Mouse (Mus musculus) heart, postnatal 36 days (tissue): ENCODE measurements around the gene Tmprss11a. TPM values are rescaled to one million over a fixed set of nuclear protein-coding genes. Genes with fewer than 3 reads are reported as not detected.
A peak's percentile ranks its signal among the peaks of the same experiment; 100 is the strongest.

ENCODE experiments used
- DNase-seq, 2 experiments: peaks; one replicate each; pipeline ENCODE4 v3.0.0; 2021 to 2022
- intact Hi-C: fragments of 180-260 bp; cut with DNase I; formaldehyde crosslinking; loops from one replicate; pipeline ENCODE4 v1.15.1; 2025
- total RNA-seq, 2 experiments: library from RNA; stranded (reverse); gene quantifications; 2 replicates each; pipeline ENCODE4 v1.2.3; 2021

Tmprss11a gene
- not detected for total RNA-seq

- intact Hi-C loops = no loop called here
- DNase-seq = no peak
Observed at GRCm38 (mm10) chr5:86468890-86469289, at the start of gene Tmprss11a. Tmprss11a (minus strand) TSS chr5:86468990.

- intact Hi-C loops = no loop called here
- DNase-seq = no peak
Observed at GRCm38 (mm10) chr5:86518500-86518899, 49.7 kb upstream of the Tmprss11a start, which contains the start of gene Tmprss11g. Tmprss11g (minus strand) TSS chr5:86518600.

GRCm38 (mm10) chr5:86511538-86511937 lies 42.7 kb upstream of the Tmprss11a start:
- intact Hi-C loops = no loop called here
- DNase-seq = no peak

- intact Hi-C loops = no loop called here
- no peak for DNase-seq
Observed at GRCm38 (mm10) chr5:86493453-86493852, 24.7 kb upstream of the Tmprss11a start.

GRCm38 (mm10) chr5:86482562-86482961 lies 13.8 kb upstream of the Tmprss11a start:
- intact Hi-C loops = no loop called here
- no peak for DNase-seq

- intact Hi-C loops = no loop called here
- no peak for DNase-seq
Observed at GRCm38 (mm10) chr5:86482031-86482430, 13.2 kb upstream of the Tmprss11a start.

- no peak for DNase-seq
- intact Hi-C loops = no loop called here
Observed at GRCm38 (mm10) chr5:86473859-86474258, 5.1 kb upstream of the Tmprss11a start.

- no peak for DNase-seq
- intact Hi-C loops = no loop called here
Observed at GRCm38 (mm10) chr5:86439306-86439705, 29.5 kb downstream of the Tmprss11a start.

GRCm38 (mm10) chr5:86438548-86438947 lies 30.2 kb downstream of the Tmprss11a start:
- intact Hi-C loops = no loop called here
- no peak for DNase-seq

- intact Hi-C loops = loop anchor here (2.0 kb wide), 1 partner anchor 216 kb away; no protein-coding TSS in a partner anchor
- DNase-seq = no peak
Observed at GRCm38 (mm10) chr5:86432697-86433096, 36.1 kb downstream of the Tmprss11a start.

- intact Hi-C loops = no loop called here
- no peak for DNase-seq
Observed at GRCm38 (mm10) chr5:86431096-86431495, 37.7 kb downstream of the Tmprss11a start.

GRCm38 (mm10) chr5:86421323-86422028 lies 47.3 kb downstream of the Tmprss11a start:
- no peak for DNase-seq
- intact Hi-C loops = no loop called here

- intact Hi-C loops = loop anchor here (10.0 kb wide), 1 partner anchor 355 kb away; the partner anchor contains the start of gene Cenpc1
- no peak for DNase-seq
Observed at GRCm38 (mm10) chr5:86419494-86419893, 49.3 kb downstream of the Tmprss11a start.

- DNase-seq = no peak
- intact Hi-C loops = loop anchor here (10.0 kb wide), 1 partner anchor 349 kb away; the partner anchor contains the start of gene Cenpc1
Observed at GRCm38 (mm10) chr5:86414280-86414679, 54.5 kb downstream of the Tmprss11a start.

GRCm38 (mm10) chr5:86410815-86411214 lies 58.0 kb downstream of the Tmprss11a start:
- DNase-seq = peak in 1 of 2 experiments; percentile 2
- intact Hi-C loops = loop anchor here (1.0 to 10.0 kb wide), 2 partner anchors 220 to 346 kb away; partner anchors contain the start of gene Cenpc1

- intact Hi-C loops = no loop called here
- no peak for DNase-seq
Observed at GRCm38 (mm10) chr5:86407941-86408340, 60.8 kb downstream of the Tmprss11a start.

GRCm38 (mm10) chr5:86407191-86407590 lies 61.6 kb downstream of the Tmprss11a start:
- no peak for DNase-seq
- intact Hi-C loops = no loop called here

- DNase-seq = no peak
- intact Hi-C loops = no loop called here
Observed at GRCm38 (mm10) chr5:86373320-86373719, 95.5 kb downstream of the Tmprss11a start, which contains the start of gene Tmprss11d. Tmprss11d (minus strand) TSS chr5:86373420.
